Mouse (Mus musculus) urinary bladder, postnatal 25 days (tissue): ENCODE measurements around the gene Gm14327.
"Not testable (repeated sequence)": the region's sequence is repeated elsewhere in the genome, so short reads cannot be mapped to it uniquely, and the experiment has no call there.

Experiments
- DNase-seq: peaks from one replicate; pipeline ENCODE4 v3.0.0; 2022; ENCODE audit warnings: low spot score

Gm14327 gene

GRCm38 (mm10) chr2:177897046-177897578 lies at the start of gene Gm14327:
Gm14327 (plus strand) TSS chr2:177897096.
- DNase-seq, result not testable (repeated sequence)

GRCm38 (mm10) chr2:177862254-177862653 lies 34.6 kb upstream of the Gm14327 start:
- not testable (repeated sequence) for DNase-seq

- DNase-seq, result not testable (repeated sequence)
Measured at GRCm38 (mm10) chr2:177887743-177888142, 9.2 kb upstream of the Gm14327 start.

- DNase-seq, result not testable (repeated sequence)
Measured at GRCm38 (mm10) chr2:177898171-177898570, 1.3 kb downstream of the Gm14327 start.

GRCm38 (mm10) chr2:177903276-177903675 lies 6.4 kb downstream of the Gm14327 start:
- DNase-seq, result not testable (repeated sequence)

- not testable (repeated sequence) for DNase-seq
Measured at GRCm38 (mm10) chr2:177925563-177926103, 28.7 kb downstream of the Gm14327 start, which contains the start of gene Zfp972. Zfp972 (minus strand) TSS chr2:177925613.
